Mouse (Mus musculus) Patski (cell line): Measurements from ENCODE around the gene Tacstd2. TPM values are rescaled to one million over a fixed set of nuclear protein-coding genes. Genes with fewer than 3 reads are reported as not detected.
A peak's percentile ranks its signal among the peaks of the same experiment; 100 is the strongest.
"Not testable (repeated sequence)": the region's sequence is repeated elsewhere in the genome, so short reads cannot be mapped to it uniquely, and the experiment has no call there.

ENCODE experiments used
- ATAC-seq: fragments of 100-300 bp; one replicate; pipeline ENCODE4 v1.8.0; 2021
- CTCF ChIA-PET: fragments of 350-600 bp; sonication (Branson Sonifier 250); formaldehyde crosslinking; loops from one replicate; lab custom pipeline; 2022; ENCODE audit warnings: inconsistent platforms; lab: Charles Lee
- POLR2A ChIA-PET: fragments of 350-600 bp; sonication (Branson Sonifier 250); formaldehyde crosslinking; loops from one replicate; lab custom pipeline; 2022; ENCODE audit warnings: antibody characterized with exemption, inconsistent platforms; lab: Charles Lee
- DNase-seq: peaks from one replicate; pipeline ENCODE4 v3.0.0-alpha.2; 2011; ENCODE audit warnings: low read depth, low spot score
- H3K27me3 ChIP-seq: fragments of 371-371 bp; one replicate; pipeline ENCODE4 v1.5.1; 2021
- CTCF ChIP-seq: fragments of 100-300 bp; IDR thresholded peaks from one replicate; pipeline ENCODE4 v1.5.1; 2021
- in situ Hi-C: fragments of 300-500 bp; cut with MboI; formaldehyde crosslinking; loops from 3 replicates; pipeline ENCODE4 v1.11.1; 2018; ENCODE audit warnings: low pct_unique_long_range_greater_than_20kb, mixed read lengths
- polyA plus RNA-seq: library from polyadenylated mRNA; unstranded; gene quantifications from one replicate; pipeline ENCODE4 v1.2.3, GENCODE M21; 2021

Gene Tacstd2
- polyA plus RNA-seq, 1 experiment from 2014 or later = 68.7 TPM

DNA sequence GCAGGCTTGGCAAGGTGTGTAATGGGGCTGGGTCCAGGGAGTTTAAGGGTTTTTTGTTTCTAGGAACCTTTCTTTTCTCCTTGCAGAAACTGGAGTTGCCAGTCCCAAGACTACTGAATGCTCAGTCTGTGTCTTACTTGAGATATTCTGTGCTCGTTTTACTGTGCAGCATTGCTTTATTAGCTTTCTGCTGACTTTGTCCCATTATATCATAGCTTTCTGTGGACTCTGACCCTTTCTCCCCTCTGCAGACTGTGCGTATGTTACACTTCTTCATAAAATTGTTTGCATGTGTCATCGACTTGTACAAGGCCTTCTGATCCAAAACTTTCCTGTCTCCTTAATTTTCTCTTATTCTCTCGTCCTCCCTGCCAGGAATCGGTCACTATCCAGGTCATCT, 9.2 kb downstream of the Tacstd2 start:
- in situ Hi-C loops = no loop called here
- POLR2A ChIA-PET = no interaction called here
- ATAC-seq (no peak), DNase-seq (no peak)
- no peaks in the 10 kb centered on the region for H3K27me3 ChIP-seq
- TF ChIP-seq CTCF = no peak
- CTCF ChIA-PET = interaction anchor here (1.6 kb wide), 1 partner anchor 23 kb away, joined by 3 read pairs; no protein-coding TSS in a partner anchor

DNA sequence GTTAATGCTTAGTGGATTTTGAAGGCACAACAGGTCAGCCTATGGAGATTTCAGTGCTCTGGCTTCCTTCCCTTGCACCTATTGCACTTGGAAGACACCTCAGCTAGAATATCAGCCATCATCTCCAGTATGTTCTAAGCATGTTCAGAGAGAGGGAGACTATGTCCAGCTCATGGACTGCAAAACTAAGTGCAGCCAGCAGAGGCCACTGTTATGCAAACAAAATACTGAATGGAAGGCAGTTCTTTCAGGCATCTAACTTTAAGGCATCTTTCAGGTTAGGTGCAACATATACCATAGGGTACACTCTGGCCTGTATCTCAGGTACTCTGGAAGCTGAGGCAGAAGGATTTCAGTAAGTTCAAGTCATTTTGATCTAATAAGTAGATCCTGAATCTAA, 24.8 kb downstream of the Tacstd2 start:
- ATAC-seq (peak; percentile 73), DNase-seq (no peak)
- peak; percentile 84 for TF ChIP-seq CTCF
- ChIA-PET POLR2A (interaction anchor here (0.7 kb wide), 1 partner anchor 340 kb away, joined by 3 read pairs; no protein-coding TSS in a partner anchor), CTCF (interaction anchor here (0.9 to 5.9 kb wide), 11 partner anchors 9 to 65 kb away, joined by 3 to 58 read pairs (median 6); partner anchors contain the start of gene Il23r)
- no peaks in the 10 kb centered on the region for H3K27me3 ChIP-seq
- in situ Hi-C loops = no loop called here

DNA sequence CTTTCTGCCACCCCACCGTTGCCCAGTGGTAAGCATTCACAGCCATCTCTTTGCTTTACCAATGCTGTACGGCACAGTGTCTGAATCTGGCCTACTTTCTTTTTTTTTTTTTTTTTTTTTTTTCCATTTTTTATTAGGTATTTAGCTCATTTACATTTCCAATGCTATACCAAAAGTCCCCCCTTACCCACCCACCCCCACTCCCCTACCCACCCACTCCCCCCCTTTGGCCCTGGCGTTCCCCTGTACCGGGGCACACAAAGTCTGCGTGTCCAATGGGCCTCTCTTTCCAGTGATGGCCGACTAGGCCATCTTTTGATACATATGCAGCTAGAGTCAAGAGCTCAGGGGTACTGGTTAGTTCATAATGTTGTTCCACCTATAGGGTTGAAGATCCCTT, 33.7 kb downstream of the Tacstd2 start:
- in situ Hi-C loops, H3K27me3 ChIP-seq, ATAC-seq, CTCF ChIA-PET, POLR2A ChIA-PET, DNase-seq: not testable (repeated sequence)

DNA sequence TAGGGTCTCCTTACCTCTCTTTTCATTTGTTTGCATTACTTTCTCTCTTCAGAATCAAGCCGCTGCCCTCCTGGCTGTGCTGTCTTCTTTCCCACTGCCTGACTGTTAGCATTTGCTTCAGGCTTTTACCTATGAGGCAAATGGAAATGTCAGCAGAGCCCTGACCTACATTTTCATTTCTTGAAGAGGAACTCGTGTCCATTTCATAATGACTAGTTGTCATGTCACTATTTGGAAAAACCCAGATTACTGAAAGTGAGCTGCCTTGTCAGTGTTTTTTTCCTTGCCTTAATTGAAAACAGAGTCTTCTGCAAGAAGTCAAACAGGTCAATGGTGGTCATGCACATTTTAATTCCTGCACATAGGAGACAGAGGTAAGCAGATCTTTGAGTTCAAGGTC, 43.8 kb downstream of the Tacstd2 start, which contains the start of gene Il23r:
Il23r (minus strand) TSS at position 101 of the 400 bp plus-strand sequence.
- ChIA-PET POLR2A (no interaction called here), CTCF (interaction anchor here (2.1 kb wide), 1 partner anchor 19 kb away, joined by 8 read pairs; no protein-coding TSS in a partner anchor)
- no peaks in the 10 kb centered on the region for H3K27me3 ChIP-seq
- no peak for DNase-seq
- ATAC-seq = no peak
- in situ Hi-C loops = no loop called here
- no peak for TF ChIP-seq CTCF

Other genes with a start within 250 kb of the Tacstd2 start
- not detected for gene Il12rb2, start 159.6 kb downstream of the Tacstd2 start, polyA plus RNA-seq
- 0.28 TPM for gene Il23r, start 43.9 kb downstream of the Tacstd2 start, polyA plus RNA-seq